Mouse (Mus musculus): ENCODE measurements around the gene Rab22a. TPM values are rescaled to one million over a fixed set of nuclear protein-coding genes. Genes with fewer than 3 reads are reported as not detected.

Rab22a gene
- 17.1 and 17.7 TPM in 2 replicates for total RNA-seq (2023)

DNA sequence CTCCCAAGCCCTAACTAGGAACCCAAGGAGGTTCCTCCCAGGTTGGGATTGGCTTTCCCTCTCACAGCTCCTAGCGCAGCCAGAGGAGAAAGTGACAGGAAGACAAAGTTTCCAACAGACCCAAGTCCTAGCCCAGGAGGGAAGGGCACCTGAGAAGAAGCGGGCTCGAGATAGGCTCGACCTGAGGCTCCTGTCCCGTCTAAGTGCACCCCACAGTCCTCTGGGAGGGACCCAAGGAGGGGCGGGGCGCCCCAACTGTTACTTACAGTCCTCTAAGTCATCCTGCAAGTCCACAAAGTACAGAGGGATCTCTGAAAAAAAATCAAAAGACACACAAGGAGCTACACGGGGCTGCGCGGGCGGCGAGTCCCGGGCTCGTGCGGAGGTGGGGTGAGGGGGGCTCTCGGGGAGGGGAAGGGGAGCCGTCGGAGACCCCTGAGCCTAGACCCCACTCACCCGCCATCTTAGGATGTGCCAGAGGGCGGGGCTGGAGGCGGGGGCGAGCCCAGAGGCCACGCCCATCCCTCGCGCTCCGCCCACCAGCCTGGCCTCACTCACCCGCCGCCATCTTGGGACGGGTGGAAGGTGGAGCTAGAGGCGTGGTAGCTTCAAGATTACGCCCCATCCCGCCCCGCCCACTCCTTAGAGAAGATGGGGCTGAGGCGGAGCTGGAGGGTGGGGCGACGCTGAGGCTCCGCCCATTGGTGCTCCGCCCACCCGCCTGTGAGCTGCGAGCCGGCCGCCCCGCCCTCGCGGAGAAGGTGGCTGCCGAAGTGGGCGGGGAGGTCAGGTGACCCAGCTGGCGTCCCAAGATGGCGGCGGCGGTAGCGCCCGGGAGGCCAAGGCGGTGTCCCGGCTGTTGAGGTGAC lies at the start of gene Rab22a:
TSS of gene Rab22a (plus strand) at position 704 of the 869 bp plus-strand sequence.

DNA sequence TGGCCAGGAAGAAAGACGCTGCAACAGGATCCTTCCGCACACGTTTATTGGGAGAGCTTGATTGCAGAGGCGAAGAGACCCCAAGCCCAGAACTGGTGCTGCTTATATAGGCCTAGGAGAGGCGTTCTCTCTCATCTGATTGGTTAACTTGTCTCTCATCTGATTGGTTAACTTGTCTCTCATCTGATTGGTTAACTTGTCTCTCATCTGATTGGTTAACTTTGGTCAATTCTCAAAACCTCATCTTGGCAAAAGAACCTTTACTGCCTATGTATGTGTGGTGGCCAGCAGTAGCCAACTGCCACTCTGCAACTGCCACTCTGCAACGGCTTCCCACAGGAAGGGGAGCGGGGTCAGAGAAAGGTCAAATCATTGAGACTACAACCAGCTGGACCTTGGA lies 59.6 kb downstream of the Rab22a start, which contains the start of gene 1700010B08Rik:
TSS of gene 1700010B08Rik (plus strand) at position 301 of the 400 bp plus-strand sequence.

DNA sequence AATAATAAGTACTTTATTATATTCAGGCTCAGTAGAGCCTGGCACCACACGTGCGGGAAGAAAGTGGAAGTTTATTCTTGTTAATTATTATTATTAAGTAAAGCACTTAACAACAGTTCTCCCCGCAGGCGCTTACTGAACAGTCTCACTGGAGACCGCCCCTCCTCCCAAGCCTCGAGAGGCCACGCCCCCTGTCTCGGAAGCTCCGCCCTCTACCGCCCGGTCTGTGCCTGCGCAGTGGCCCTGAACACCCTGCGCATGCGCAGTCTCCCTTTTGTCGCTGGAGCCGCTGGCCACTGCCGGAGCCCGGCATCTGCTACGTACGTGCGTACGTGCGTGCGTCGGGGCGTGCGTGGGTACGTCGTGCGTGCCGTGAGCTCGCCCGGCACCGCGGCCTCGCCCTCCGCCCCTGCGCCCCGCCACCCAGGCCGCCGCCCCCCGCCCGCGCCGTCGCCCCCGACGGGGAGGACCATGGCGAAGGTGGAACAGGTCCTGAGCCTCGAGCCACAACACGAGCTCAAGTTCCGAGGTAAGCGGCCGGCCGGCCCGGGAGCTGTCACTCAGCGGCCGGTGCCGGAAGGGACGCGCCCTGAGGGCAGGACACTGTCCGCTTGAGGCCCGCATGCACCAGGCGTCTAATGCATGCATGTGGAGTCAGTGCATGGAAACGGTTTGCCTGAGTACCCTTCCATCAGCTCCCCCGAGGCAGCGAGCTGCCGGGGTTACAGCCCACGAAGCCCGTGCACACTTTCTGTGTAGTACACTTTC lies 77.8 kb downstream of the Rab22a start, which contains the start of gene Vapb:
TSS of gene Vapb (plus strand) at position 290 of the 768 bp plus-strand sequence.

Other genes with a start within 250 kb of the Rab22a start
- not detected in 2 replicates for gene 1700021F07Rik, start 137.2 kb upstream of the Rab22a start, total RNA-seq (2023)
- not detected in 2 replicates for gene Ankrd60, start 81.4 kb upstream of the Rab22a start, total RNA-seq (2023)
- gene 1700010B08Rik, start 59.7 kb downstream of the Rab22a start, total RNA-seq (2023) = not detected in 2 replicates
- 29.6 and 34.2 TPM in 2 replicates for gene Vapb, start 77.8 kb downstream of the Rab22a start, total RNA-seq (2023)

Measured in neutrophil, adult 65 days (primary cell).